8 mouse cellular contexts compared by ENCODE assay signal in genomic region chr2:38338348-38338932, GRCm38 (mm10). TPM values are rescaled to one million over a fixed set of nuclear protein-coding genes. Genes with fewer than 3 reads are reported as not detected.
DNase-seq lines count a peak whose midpoint lies in the region; ATAC-seq and TF ChIP-seq lines count a peak whose summit lies in the region.

No protein-coding gene starts in this region.

- no peak for TF ChIP-seq POLR2A in CH12.LX (IDR thresholded peaks at IDR 0.05; ENCODE audit: low read depth, low read length)

- TF ChIP-seq EP300 in CH12.LX (IDR thresholded peaks at IDR 0.05; ENCODE audit: low read length), result no peak

- H3K79me2 ChIP-seq in CH12.LX (replicated peaks; ENCODE audit: control insufficient read depth, extremely low read depth, insufficient read depth, poor library complexity, severe bottlenecking), result no peaks in the 10 kb centered on the region

- TF ChIP-seq RAD21 in CH12.LX (IDR thresholded peaks at IDR 0.05; ENCODE audit: low read depth, low read length), result no peak

- H3K9ac ChIP-seq in CH12.LX (ENCODE audit: insufficient read depth, low read depth), result no peak overlapping the region; the same call in 1 of the 2 replicates
- peak overlapping the region; percentile 94; the same call in 1 of the 2 replicates for H3K9ac ChIP-seq in forebrain, embryonic 16.5 days (replicated peaks; ENCODE audit: low read depth, low read length)
- no peak overlapping the region for H3K9ac ChIP-seq in liver, embryonic 15.5 days

- ATAC-seq in forebrain, embryonic 16.5 days, result no peak; the same call in 1 of the 2 replicates
- no peak for ATAC-seq in liver, embryonic 15.5 days (ENCODE audit: insufficient read depth)
- ATAC-seq in megakaryocyte progenitor cell, adult 5-6 weeks (replicated peaks; ENCODE audit: poor library complexity), result no peak

- H3K27ac ChIP-seq in gastrocnemius, adult 2 months, result no peak overlapping the region
- H3K27ac ChIP-seq in CH12.LX (ENCODE audit: insufficient read depth, low read depth), result no peak overlapping the region
- H3K27ac ChIP-seq in forebrain, embryonic 16.5 days (ENCODE audit: low read length), result peak overlapping the region; percentile 96
- no peak overlapping the region for H3K27ac ChIP-seq in liver, embryonic 15.5 days (replicated peaks)

- H3K4me3 ChIP-seq in gastrocnemius, adult 2 months, result peak overlapping the region; percentile 74
- H3K4me3 ChIP-seq in CH12.LX (replicated peaks in 1 of 3; ENCODE audit: low read depth in 2 of 3, low read length in 2 of 3, poor library complexity in 1 of 3), result no peak overlapping the region
- H3K4me3 ChIP-seq in forebrain, embryonic 16.5 days (replicated peaks; ENCODE audit: low read length), result peak overlapping the region; percentile 71
- 0 out of 2 replicates have a peak overlapping the region, but pooled peaks have one; percentile 44 for H3K4me3 ChIP-seq in liver, embryonic 15.5 days (replicated peaks)

- H3K36me3 ChIP-seq in CH12.LX (replicated peaks in 1 of 2; ENCODE audit: control insufficient read depth in 1 of 2, insufficient read depth in 1 of 2, low read length in 1 of 2), result no peaks in the 10 kb centered on the region
- H3K36me3 ChIP-seq in forebrain, embryonic 16.5 days (ENCODE audit: control insufficient read depth, insufficient read depth), result no peaks in the 10 kb centered on the region
- no peaks in the 10 kb centered on the region for H3K36me3 ChIP-seq in liver, embryonic 15.5 days (replicated peaks)

- intact Hi-C loops in gastrocnemius, adult 2 months (cut with DNase I), result no loop called here
- intact Hi-C loops in gastrocnemius, postnatal 14 days (cut with DNase I; ENCODE audit: low total_unique reads), result no loop called here

- peak overlapping the region; percentile 85 for H3K4me2 ChIP-seq in CH12.LX (ENCODE audit: insufficient read depth, low read depth, poor library complexity, severe bottlenecking)
- peak overlapping the region; percentile 83 for H3K4me2 ChIP-seq in forebrain, embryonic 16.5 days (ENCODE audit: low read length)
- peak overlapping the region; percentile 66; the same call in 1 of the 2 replicates for H3K4me2 ChIP-seq in liver, embryonic 15.5 days

- peaks cover 14 to 42% of the 10 kb centered on the region in 2 experiments; a peak in 3 of 4 replicates for H3K4me1 ChIP-seq in CH12.LX (ENCODE audit: control insufficient read depth in 1 of 2, insufficient read depth in 2 of 2)
- H3K4me1 ChIP-seq in forebrain, embryonic 16.5 days (replicated peaks; ENCODE audit: control insufficient read depth, insufficient read depth, low read length), result peaks cover 18% of the 10 kb centered on the region
- peaks cover 9% of the 10 kb centered on the region for H3K4me1 ChIP-seq in liver, embryonic 15.5 days (replicated peaks)

- no peak for TF ChIP-seq CTCF in gastrocnemius, adult 2 months (IDR thresholded peaks at IDR 0.05)
- no peak for TF ChIP-seq CTCF in CH12.LX (conservative IDR thresholded peaks at IDR 0.05 in 1 of 2, IDR thresholded peaks at IDR 0.05 in 1 of 2; ENCODE audit: low read depth in 2 of 2, low read length in 2 of 2)

- dilution Hi-C loops in CH12.LX (cut with MboI; ENCODE audit: extremely low pct_ligation_motif_present, extremely low pct_unique_long_range_greater_than_20kb, low sequenced_read_pairs), result no loop called here

- WGBS in forebrain, embryonic 16.5 days, result 8% methylated on average over 5 of the region's 5 CpGs
- 3% methylated on average over 5 of the region's 5 CpGs for WGBS in liver, embryonic 15.5 days (ENCODE audit: insufficient replicate concordance)

- H3K27me3 ChIP-seq in CH12.LX (replicated peaks), result peaks cover 4% of the 10 kb centered on the region
- H3K27me3 ChIP-seq in forebrain, embryonic 16.5 days (replicated peaks; ENCODE audit: control insufficient read depth, insufficient read depth, low read length), result peaks cover 18% of the 10 kb centered on the region
- peaks cover 98% of the 10 kb centered on the region for H3K27me3 ChIP-seq in liver, embryonic 15.5 days

- no peak for DNase-seq in gastrocnemius, adult 2 months
- no peak for DNase-seq in gastrocnemius, postnatal 14 days
- DNase-seq in CH12.LX (ENCODE audit: extremely low read depth), result no peak
- DNase-seq in layer of hippocampus, adult 18-20 months (ENCODE audit: low spot score in 2 of 2), result no peak
- no peak for DNase-seq in adrenal gland, adult 18-20 months (ENCODE audit: low spot score in 2 of 2)

- peaks cover 3% of the 10 kb centered on the region for H3K9me3 ChIP-seq in CH12.LX (replicated peaks; ENCODE audit: low read length)
- no peaks in the 10 kb centered on the region for H3K9me3 ChIP-seq in forebrain, embryonic 16.5 days (ENCODE audit: control insufficient read depth, low read length)
- no peaks in the 10 kb centered on the region for H3K9me3 ChIP-seq in liver, embryonic 15.5 days (replicated peaks)

- in situ Hi-C loops in CH12.LX (cut with MboI; ENCODE audit: low pct_ligation_motif_present, low pct_unique_long_range_greater_than_20kb, low sequenced_read_pairs), result no loop called here

TF ChIP-seq in CH12.LX, 34 proteins besides CTCF, POLR2A, EP300 and RAD21:
- TF ChIP-seq JUND (conservative IDR thresholded peaks at IDR 0.05; ENCODE audit: low read depth, low read length) (no peak), ZC3H11A (IDR thresholded peaks at IDR 0.05; ENCODE audit: low read depth, low read length) (no peak), USF1 (IDR thresholded peaks at IDR 0.05; ENCODE audit: low read depth, low read length) (no peak), MAX (IDR thresholded peaks at IDR 0.05; ENCODE audit: low read length) (no peak), ZMIZ1 (IDR thresholded peaks at IDR 0.05; ENCODE audit: low read depth, low read length) (no peak), SMC3 (IDR thresholded peaks at IDR 0.05; ENCODE audit: low read depth, low read length) (no peak), ETS1 (conservative IDR thresholded peaks at IDR 0.05; ENCODE audit: low read depth, low read length) (no peak), CHD1 (IDR thresholded peaks at IDR 0.05; ENCODE audit: low read depth, low read length) (no peak), NRF1 (IDR thresholded peaks at IDR 0.05; ENCODE audit: low read depth, low read length) (no peak), MEF2A (IDR thresholded peaks at IDR 0.05; ENCODE audit: borderline replicate concordance, low read depth, low read length) (no peak), JUN (IDR thresholded peaks at IDR 0.05; ENCODE audit: insufficient read depth, low read depth, low read length) (no peak), MXI1 (IDR thresholded peaks at IDR 0.05; ENCODE audit: low read depth, low read length) (no peak), MYC (IDR thresholded peaks at IDR 0.05; ENCODE audit: low read depth, low read length) (no peak), POLR2AphosphoS2 (IDR thresholded peaks at IDR 0.05; ENCODE audit: low read depth, low read length) (no peak), UBTF (IDR thresholded peaks at IDR 0.05; ENCODE audit: low read depth, low read length) (no peak), E2F4 (IDR thresholded peaks at IDR 0.05; ENCODE audit: insufficient replicate concordance, low read depth, low read length) (no peak), RCOR1 (conservative IDR thresholded peaks at IDR 0.05; ENCODE audit: low read depth, low read length) (no peak), GABPA (IDR thresholded peaks at IDR 0.05; ENCODE audit: insufficient replicate concordance, low read depth, low read length) (no peak)

RNA-seq across cellular contexts. Expression of gene Lhx2, which starts 0.6 kb away (rescaled TPM):
- under 1 TPM; 0.13 to 0.22 TPM for total RNA-seq in gastrocnemius, adult 2 months (2021)
- under 1 TPM; 0.23 to 0.29 TPM for total RNA-seq in gastrocnemius, postnatal 14 days (2021)
- total RNA-seq in CH12.LX (2012; rRNA removed) (0.34 and 0.59 TPM in 2 replicates), CH12.LX (2014; rRNA removed) (0.18 and 0.24 TPM in 2 replicates)
- polyA plus RNA-seq in CH12.LX (2012; ENCODE audit: insufficient read length, low read depth), result 0.45 and 0.47 TPM in 2 replicates
- polyA plus RNA-seq in forebrain, embryonic 16.5 days (2015; fragmentation: Nextera tagmentation; extraction: Ambion mirVana), result 69.7 and 90.4 TPM in 2 replicates
- 1.5 and 1.9 TPM in 2 replicates for polyA plus RNA-seq in liver, embryonic 15.5 days (2015; fragmentation: Nextera tagmentation; extraction: Ambion mirVana)
- 100 to 1,000 TPM in 1 of 2 experiments, 10 to 100 TPM in 1; 94.8 to 106 TPM for total RNA-seq in layer of hippocampus, adult 18-20 months (2021)
- total RNA-seq in adrenal gland, adult 18-20 months (2021), result not detected
- total RNA-seq in megakaryocyte progenitor cell, adult 5-6 weeks (2015), result not detected in 2 replicates
- not detected in 2 replicates for total RNA-seq in megakaryocyte progenitor cell, adult 5-6 weeks (2017)

RNA-seq across cellular contexts. Expression of gene Dennd1a, which starts 51.2 kb away (rescaled TPM):
- 10 to 100 TPM; 28.4 to 28.5 TPM for total RNA-seq in gastrocnemius, adult 2 months (2021)
- total RNA-seq in gastrocnemius, postnatal 14 days (2021), result 10 to 100 TPM; 17.5 to 20.4 TPM
- total RNA-seq in CH12.LX (2012; rRNA removed) (4.1 and 4.3 TPM in 2 replicates), CH12.LX (2014; rRNA removed) (2.1 and 2.7 TPM in 2 replicates)
- 5.9 and 7.3 TPM in 2 replicates for polyA plus RNA-seq in CH12.LX (2012; ENCODE audit: insufficient read length, low read depth)
- polyA plus RNA-seq in forebrain, embryonic 16.5 days (2015; fragmentation: Nextera tagmentation; extraction: Ambion mirVana), result 15.1 and 19.5 TPM in 2 replicates
- 9.4 and 9.9 TPM in 2 replicates for polyA plus RNA-seq in liver, embryonic 15.5 days (2015; fragmentation: Nextera tagmentation; extraction: Ambion mirVana)
- 10 to 100 TPM; 77.6 to 82.6 TPM for total RNA-seq in layer of hippocampus, adult 18-20 months (2021)
- 10 to 100 TPM; 22.5 to 22.9 TPM for total RNA-seq in adrenal gland, adult 18-20 months (2021)
- total RNA-seq in megakaryocyte progenitor cell, adult 5-6 weeks (2015), result 27.6 and 30.3 TPM in 2 replicates
- 22.3 and 35.1 TPM in 2 replicates for total RNA-seq in megakaryocyte progenitor cell, adult 5-6 weeks (2017)

Comparison
In these comparisons a context has a peak if more than half of its experiments do, and no peak if none do; other contexts are left out.
1. H3K4me3 ChIP-seq: peak in gastrocnemius, adult 2 months (single experiment), forebrain, embryonic 16.5 days (single experiment) and liver, embryonic 15.5 days (single experiment); none in CH12.LX (0 of 3).
2. RNA of gene Lhx2, which starts 0.6 kb away (total RNA-seq): 94.8 to 106 TPM in layer of hippocampus, adult 18-20 months; 0.18 to 0.59 TPM in CH12.LX, 0.23 to 0.29 TPM in gastrocnemius, postnatal 14 days, 0.13 to 0.22 TPM in gastrocnemius, adult 2 months, not detected in adrenal gland, adult 18-20 months and not detected in megakaryocyte progenitor cell, adult 5-6 weeks; every median in the first group is over 10 times any median in the second.
3. Peak in every context shown above with its lines, with median percentiles within 50 percentile points of each other: H3K4me2 ChIP-seq.